Mouse (Mus musculus): ENCODE results near the gene Primpol. TPM values are rescaled to one million over a fixed set of nuclear protein-coding genes. Genes with fewer than 3 reads are reported as not detected.

The Primpol gene
- total RNA-seq, 2 experiments from 2014 or later, result 4.3 to 8.7 TPM

GRCm38 (mm10) chr8:46569659-46570441, 47.2 kb downstream of the Primpol start:
- no peak for TF ChIP-seq CTCF (conservative IDR thresholded peaks at IDR 0.05)
- H3K4me3 ChIP-seq, result no peak overlapping the region
- no peak for DNase-seq (ENCODE audit: low spot score in 2 of 2)
- no peak overlapping the region for H3K27ac ChIP-seq

- no peak overlapping the region for H3K4me3 ChIP-seq
- H3K27ac ChIP-seq, result no peak overlapping the region
- DNase-seq (ENCODE audit: low spot score in 2 of 2), result no peak
- peak; percentile 56 for TF ChIP-seq CTCF (conservative IDR thresholded peaks at IDR 0.05)
Observed at GRCm38 (mm10) chr8:46568942-46569341, 48.1 kb downstream of the Primpol start.

DNA sequence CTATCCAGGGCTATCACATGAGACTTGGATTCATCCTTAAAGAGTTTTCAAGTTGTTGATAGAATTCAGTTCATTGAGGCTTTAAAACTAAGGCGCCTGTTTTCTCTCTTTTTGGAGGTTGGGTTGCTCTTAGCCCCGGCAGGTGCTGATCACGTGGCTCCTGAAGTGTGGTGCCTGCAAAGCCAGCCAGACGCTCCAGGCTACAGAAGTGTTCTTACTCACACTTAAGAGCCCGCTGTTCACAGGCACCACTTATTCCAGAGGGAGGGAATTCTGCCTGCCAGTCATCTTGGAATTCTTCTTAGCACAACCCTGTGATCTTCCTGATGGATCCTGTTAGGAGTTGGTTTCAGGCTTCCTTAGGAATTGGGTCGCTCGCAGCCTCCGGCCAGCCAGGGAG, 49.1 kb downstream of the Primpol start:
- no peak for TF ChIP-seq CTCF (conservative IDR thresholded peaks at IDR 0.05)
- no peak overlapping the region for H3K4me3 ChIP-seq
- no peak for DNase-seq (ENCODE audit: low spot score in 2 of 2)
- H3K27ac ChIP-seq, result peak overlapping the region; percentile 83

DNA sequence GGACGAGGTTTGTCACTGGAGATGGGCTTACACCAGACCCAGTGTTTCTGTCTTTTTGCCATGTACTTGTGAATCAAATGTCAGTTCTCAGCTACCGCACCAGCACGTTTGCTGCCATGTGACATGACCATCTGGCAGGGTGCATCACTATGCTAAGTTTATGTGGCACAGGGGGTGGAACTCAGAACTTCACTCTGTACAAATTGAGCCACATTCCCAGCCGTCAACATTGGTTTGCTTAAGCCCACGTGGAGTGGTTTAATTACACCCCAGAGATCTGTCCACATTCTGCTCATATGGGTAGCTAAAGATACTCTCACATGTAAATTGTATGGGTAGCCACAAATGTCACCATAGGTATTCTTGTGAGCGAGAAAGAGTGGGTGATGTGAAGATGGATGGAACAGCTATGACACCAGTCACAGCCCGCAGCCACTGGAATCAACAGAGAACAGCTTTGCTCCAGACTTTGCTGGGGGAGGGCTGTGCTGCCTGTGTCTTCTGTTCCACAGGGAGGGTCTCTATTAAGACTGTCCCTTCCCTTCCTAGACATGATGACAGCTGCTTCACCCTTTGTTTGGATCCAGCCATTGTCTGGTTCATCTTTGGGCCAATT, 50.0 kb downstream of the Primpol start:
- peak; percentile 79 to 84 for DNase-seq (ENCODE audit: low spot score in 2 of 2)
- Histone ChIP-seq H3K27ac (peak overlapping the region; percentile 83), H3K4me3 (no peak overlapping the region)
- no peak for TF ChIP-seq CTCF (conservative IDR thresholded peaks at IDR 0.05)

- no peak overlapping the region for H3K27ac ChIP-seq
- no peak for DNase-seq (ENCODE audit: low spot score in 2 of 2)
- TF ChIP-seq CTCF (conservative IDR thresholded peaks at IDR 0.05), result no peak
- no peak overlapping the region for H3K4me3 ChIP-seq
Observed at GRCm38 (mm10) chr8:46562333-46562732, 54.7 kb downstream of the Primpol start.

- H3K27ac ChIP-seq, result no peak overlapping the region
- peak in 1 of 2 experiments; percentile 46 for DNase-seq (ENCODE audit: low spot score in 2 of 2)
- H3K4me3 ChIP-seq, result no peak overlapping the region
- TF ChIP-seq CTCF (conservative IDR thresholded peaks at IDR 0.05), result peak; percentile 70
Observed at GRCm38 (mm10) chr8:46559428-46559827, 57.6 kb downstream of the Primpol start.

- no peak for DNase-seq (ENCODE audit: low spot score in 2 of 2)
- no peak for TF ChIP-seq CTCF (conservative IDR thresholded peaks at IDR 0.05)
- H3K27ac ChIP-seq, result peak overlapping the region; percentile 11; the same call in 1 of the 2 replicates
- peak overlapping the region; percentile 66 for H3K4me3 ChIP-seq
Observed at GRCm38 (mm10) chr8:46552441-46552765, 64.6 kb downstream of the Primpol start.

DNA sequence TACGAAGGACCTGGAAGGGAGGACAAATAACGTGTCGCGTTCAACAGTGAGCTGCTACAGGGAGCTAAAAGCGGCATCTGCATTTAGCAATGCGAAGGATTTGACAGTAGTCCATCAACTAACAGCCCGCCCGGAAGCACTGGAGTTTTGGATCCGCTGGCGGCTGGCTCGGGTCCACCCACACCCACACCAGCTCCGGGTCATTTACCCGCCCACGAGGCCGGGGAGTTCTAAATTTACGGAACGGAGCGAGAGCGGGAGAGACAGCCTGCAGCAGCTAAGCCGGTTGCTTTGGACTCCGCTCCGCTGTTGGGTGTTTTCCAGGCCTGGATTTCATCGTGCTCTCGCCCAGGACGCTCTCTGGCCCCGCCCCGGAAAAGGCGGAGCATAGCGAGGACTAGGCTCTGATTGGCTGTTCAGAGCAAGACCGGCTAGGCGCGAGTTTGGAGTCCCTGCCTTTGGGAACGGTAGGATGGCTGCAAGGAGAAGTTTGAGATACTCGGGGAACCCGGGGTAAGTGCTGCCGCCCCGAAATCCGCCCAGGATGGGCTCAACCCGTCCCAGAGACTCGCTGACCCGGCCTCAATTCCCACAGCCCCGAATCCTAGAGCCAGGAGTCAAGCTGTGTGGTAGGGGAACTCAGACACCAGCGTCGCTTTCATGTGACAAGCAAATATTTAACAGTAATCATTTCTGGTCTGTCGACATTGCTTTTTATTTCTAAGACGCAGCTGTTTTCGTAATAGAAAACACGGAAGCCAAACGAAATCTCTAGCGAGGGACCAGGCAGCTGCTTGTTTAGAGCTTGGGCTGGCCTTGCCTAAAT, 65.2 kb downstream of the Primpol start, which contains the start of gene Cenpu:
Gene Cenpu (plus strand): TSS at position 414 of the 826 bp plus-strand sequence.
- TF ChIP-seq CTCF (conservative IDR thresholded peaks at IDR 0.05), result no peak
- DNase-seq (ENCODE audit: low spot score in 2 of 2), result peak; percentile 100
- peak within 1 kb of the TSS; percentile 66 for H3K4me3 ChIP-seq
- peak within 1 kb of the TSS; percentile 86 for H3K27ac ChIP-seq

DNA sequence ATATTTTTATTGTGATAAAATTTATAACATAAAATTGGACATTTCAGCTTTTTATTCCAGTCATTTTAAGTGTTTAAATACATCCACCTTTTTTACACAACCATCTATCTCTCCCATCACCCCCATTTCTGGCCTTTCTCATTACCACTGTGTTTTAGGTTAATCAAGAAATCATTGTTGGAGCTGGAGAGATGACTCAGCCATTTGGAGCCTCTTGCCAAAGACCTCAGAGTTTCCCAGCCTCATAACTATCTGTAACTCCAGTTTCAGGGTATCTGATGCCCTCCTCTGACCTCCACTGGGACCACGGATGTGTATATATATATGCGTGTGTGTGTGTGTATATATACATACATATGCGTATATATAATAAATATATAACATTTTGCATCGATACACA, 66.0 kb downstream of the Primpol start:
- no peak for DNase-seq (ENCODE audit: low spot score in 2 of 2)
- Histone ChIP-seq H3K4me3 (peak overlapping the region; percentile 66), H3K27ac (peak overlapping the region; percentile 86)
- TF ChIP-seq CTCF (conservative IDR thresholded peaks at IDR 0.05), result no peak

- no peak overlapping the region for H3K27ac ChIP-seq
Observed at GRCm38 (mm10) chr8:46550058-46550457, 67.0 kb downstream of the Primpol start.

GRCm38 (mm10) chr8:46547245-46547644, 69.8 kb downstream of the Primpol start:
- peak in 1 of 2 experiments; percentile 47 for DNase-seq (ENCODE audit: low spot score in 2 of 2)
- H3K4me3 ChIP-seq, result no peak overlapping the region
- TF ChIP-seq CTCF (conservative IDR thresholded peaks at IDR 0.05), result peak; percentile 87
- no peak overlapping the region for H3K27ac ChIP-seq

More at GRCm38 (mm10) chr8:46550058-46550457, 67.0 kb downstream of the Primpol start:
- no peak for TF ChIP-seq CTCF (conservative IDR thresholded peaks at IDR 0.05)
- H3K4me3 ChIP-seq, result no peak overlapping the region
- no peak for DNase-seq (ENCODE audit: low spot score in 2 of 2)

- 0 out of 2 replicates have a peak, but pooled peaks have one; percentile 25 for TF ChIP-seq CTCF (conservative IDR thresholded peaks at IDR 0.05)
- Histone ChIP-seq H3K4me3 (no peak overlapping the region), H3K27ac (no peak overlapping the region)
- no peak for DNase-seq (ENCODE audit: low spot score in 2 of 2)
Observed at GRCm38 (mm10) chr8:46546431-46547176, 70.4 kb downstream of the Primpol start.
